ENCODE assay signal across 14 mouse cellular contexts in genomic region chr10:49789711-49790110, GRCm38 (mm10). TPM values are rescaled to one million over a fixed set of nuclear protein-coding genes. Genes with fewer than 3 reads are reported as not detected.
DNase-seq lines count a peak whose midpoint lies in the region; ATAC-seq and TF ChIP-seq lines count a peak whose summit lies in the region.
"Had no signal": no experiment of that assay in that cellular context is flagged by ENCODE, and none has a peak within 500 bp of the region (broad histone marks: within the 10 kb centered on the region; RNA-seq: fewer than 3 reads in every experiment).

No protein-coding gene starts in this region.

- no peak overlapping the region for H3K4me2 ChIP-seq in kidney, postnatal 0 days (ENCODE audit: low read length)
- H3K4me2 ChIP-seq in forebrain, embryonic 14.5 days (ENCODE audit: low read length), result peak overlapping the region; percentile 63
- H3K4me2 ChIP-seq in midbrain, embryonic 16.5 days (ENCODE audit: low read length), result peak overlapping the region; percentile 58

- H3K27ac ChIP-seq in kidney, postnatal 0 days, result no peak overlapping the region
- H3K27ac ChIP-seq in forebrain, embryonic 14.5 days (ENCODE audit: low read depth, low read length), result no peak overlapping the region
- H3K27ac ChIP-seq in midbrain, embryonic 16.5 days (ENCODE audit: low read length), result no peak overlapping the region
- no peak overlapping the region for H3K27ac ChIP-seq in heart, embryonic 10.5 days
- H3K27ac ChIP-seq: embryonic facial prominence, embryonic 13.5 days; limb, embryonic 12.5 days had no signal

- H3K9ac ChIP-seq in kidney, postnatal 0 days (ENCODE audit: low read depth, low read length), result no peak overlapping the region
- H3K9ac ChIP-seq in forebrain, embryonic 14.5 days (ENCODE audit: low read length), result no peak overlapping the region
- H3K9ac ChIP-seq in midbrain, embryonic 16.5 days (ENCODE audit: low read depth, low read length), result no peak overlapping the region
- H3K9ac ChIP-seq: embryonic facial prominence, embryonic 13.5 days; limb, embryonic 12.5 days had no signal

- H3K36me3 ChIP-seq in kidney, postnatal 0 days (ENCODE audit: insufficient read depth, low read length), result no peaks in the 10 kb centered on the region
- no peaks in the 10 kb centered on the region for H3K36me3 ChIP-seq in forebrain, embryonic 14.5 days (ENCODE audit: control insufficient read depth, insufficient read depth, low read length)
- H3K36me3 ChIP-seq in midbrain, embryonic 16.5 days (ENCODE audit: control insufficient read depth, insufficient read depth, low read length), result no peaks in the 10 kb centered on the region
- H3K36me3 ChIP-seq in heart, embryonic 10.5 days, result no peaks in the 10 kb centered on the region
- H3K36me3 ChIP-seq: embryonic facial prominence, embryonic 13.5 days; limb, embryonic 12.5 days had no signal

- WGBS in kidney, postnatal 0 days, result 40% methylated on average over 4 of the region's 4 CpGs
- 50% methylated on average over 4 of the region's 4 CpGs for WGBS in forebrain, embryonic 14.5 days
- 37% methylated on average over 4 of the region's 4 CpGs for WGBS in midbrain, embryonic 16.5 days
- WGBS in heart, embryonic 10.5 days, result 38% methylated on average over 4 of the region's 4 CpGs

- no peaks in the 10 kb centered on the region for H3K4me1 ChIP-seq in kidney, postnatal 0 days (replicated peaks; ENCODE audit: insufficient read depth, low read length)
- H3K4me1 ChIP-seq in forebrain, embryonic 14.5 days (ENCODE audit: control insufficient read depth, insufficient read depth, low read length), result peaks cover 9% of the 10 kb centered on the region; the same call in 1 of the 2 replicates
- peaks cover 4% of the 10 kb centered on the region; the same call in 1 of the 2 replicates for H3K4me1 ChIP-seq in midbrain, embryonic 16.5 days (ENCODE audit: control insufficient read depth, insufficient read depth, low read length)
- H3K4me1 ChIP-seq in heart, embryonic 10.5 days, result peaks cover 6% of the 10 kb centered on the region; the same call in 1 of the 2 replicates

- TF ChIP-seq CTCF in kidney, postnatal 0 days (IDR thresholded peaks at IDR 0.05; ENCODE audit: low read depth), result no peak

- H3K9me3 ChIP-seq in kidney, postnatal 0 days (replicated peaks; ENCODE audit: low read length), result no peaks in the 10 kb centered on the region
- no peaks in the 10 kb centered on the region for H3K9me3 ChIP-seq in forebrain, embryonic 14.5 days (replicated peaks; ENCODE audit: control insufficient read depth, low read length)
- H3K9me3 ChIP-seq in midbrain, embryonic 16.5 days (replicated peaks; ENCODE audit: control insufficient read depth, low read length, poor library complexity, severe bottlenecking), result no peaks in the 10 kb centered on the region
- H3K9me3 ChIP-seq in heart, embryonic 10.5 days, result no peaks in the 10 kb centered on the region
- H3K9me3 ChIP-seq: embryonic facial prominence, embryonic 13.5 days; limb, embryonic 12.5 days had no signal

- no peak for DNase-seq in kidney, postnatal 0 days (ENCODE audit: low spot score)
- DNase-seq in kidney, postnatal 25 days, result no peak
- DNase-seq in cerebellum, adult 8-10 months, result peak; percentile 61
- no peak for DNase-seq in forebrain, embryonic 14.5 days (ENCODE audit: low spot score)
- DNase-seq in gastrocnemius, postnatal 4 days (ENCODE audit: low spot score in 2 of 2), result no peak
- DNase-seq in heart, embryonic 10.5 days (ENCODE audit: low spot score), result no peak
- DNase-seq: adrenal gland, postnatal 36 days; heart, postnatal 36 days; kidney, postnatal 4 days; right cerebral cortex, adult 18-20 months had no signal

- no peaks in the 10 kb centered on the region for H3K27me3 ChIP-seq in kidney, postnatal 0 days (ENCODE audit: insufficient read depth, low read length)
- no peaks in the 10 kb centered on the region for H3K27me3 ChIP-seq in forebrain, embryonic 14.5 days (replicated peaks; ENCODE audit: control insufficient read depth, insufficient read depth, low read length)
- no peaks in the 10 kb centered on the region for H3K27me3 ChIP-seq in midbrain, embryonic 16.5 days (ENCODE audit: control insufficient read depth, insufficient read depth, low read depth, low read length)
- H3K27me3 ChIP-seq in heart, embryonic 10.5 days (ENCODE audit: insufficient read depth, poor library complexity, severe bottlenecking), result peaks cover 17% of the 10 kb centered on the region

- H3K4me3 ChIP-seq in kidney, postnatal 0 days (replicated peaks; ENCODE audit: low read depth, low read length), result no peak overlapping the region
- H3K4me3 ChIP-seq in forebrain, embryonic 14.5 days (ENCODE audit: low read depth, low read length), result no peak overlapping the region
- H3K4me3 ChIP-seq in midbrain, embryonic 16.5 days (ENCODE audit: low read depth, low read length), result peak overlapping the region; percentile 75
- H3K4me3 ChIP-seq in heart, embryonic 10.5 days, result no peak overlapping the region

- peak; percentile 59; the same call in 1 of the 2 replicates for ATAC-seq in kidney, postnatal 0 days (replicated peaks; ENCODE audit: low FRiP score, low read depth)
- no peak for ATAC-seq in forebrain, embryonic 14.5 days
- ATAC-seq in midbrain, embryonic 16.5 days, result no peak
- ATAC-seq: lung, postnatal 0 days had no signal

RNA-seq across cellular contexts. Expression of gene Grik2, which starts 1.1 kb away (rescaled TPM):
- 1.8 and 2.1 TPM in 2 replicates for polyA plus RNA-seq in kidney, postnatal 0 days (2015; fragmentation: Nextera tagmentation; extraction: Ambion mirVana)
- polyA plus RNA-seq in forebrain, embryonic 14.5 days (2014; fragmentation: Nextera tagmentation; extraction: Ambion mirVana), result 32.8 and 39.4 TPM in 2 replicates
- 35.4 and 37.9 TPM in 2 replicates for polyA plus RNA-seq in midbrain, embryonic 16.5 days (2015; fragmentation: Nextera tagmentation; extraction: Ambion mirVana)
- total RNA-seq in gastrocnemius, postnatal 4 days (2021), result 1 to 10 TPM; 1.7 to 3.1 TPM
- 0.91 and 1.3 TPM in 2 replicates for polyA plus RNA-seq in heart, embryonic 10.5 days (2016; fragmentation: Nextera tagmentation; extraction: Ambion mirVana)

Comparison
In these comparisons a context has a peak if more than half of its experiments do, and no peak if none do; other contexts are left out.
1. RNA of gene Grik2, which starts 1.1 kb away (polyA plus RNA-seq): 35.4 to 37.9 TPM in midbrain, embryonic 16.5 days and 32.8 to 39.4 TPM in forebrain, embryonic 14.5 days; 1.8 to 2.1 TPM in kidney, postnatal 0 days and 0.91 to 1.3 TPM in heart, embryonic 10.5 days; every median in the first group is over 10 times any median in the second.